15 mouse cellular contexts compared by ENCODE assay signal in the genomic region with DNA sequence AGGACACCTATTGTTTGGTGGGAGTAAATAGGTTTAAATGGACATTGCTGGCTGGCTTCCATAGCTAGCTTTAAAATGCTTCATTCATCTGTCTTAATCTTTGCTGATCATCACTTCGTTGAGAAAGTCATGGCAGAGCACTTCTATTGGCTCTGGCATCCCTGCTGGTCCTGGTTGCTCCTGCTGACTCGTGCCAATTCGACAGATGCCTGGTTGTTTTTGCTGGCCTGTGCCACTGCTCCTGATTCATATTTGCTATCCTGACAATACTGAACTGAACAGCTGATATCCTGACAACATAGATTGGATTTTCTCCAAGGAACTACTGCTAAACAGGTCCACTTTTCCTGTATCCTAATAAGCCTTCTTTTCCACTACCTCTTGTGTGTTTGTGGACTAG.
A peak's percentile ranks its signal among the peaks of the same experiment; 100 is the strongest.
DNase-seq lines count a peak whose midpoint lies in the region.
"Had no signal": no experiment of that assay in that cellular context is flagged by ENCODE, and none has a peak within 500 bp of the region (broad histone marks: within the 10 kb centered on the region; RNA-seq: fewer than 3 reads in every experiment).

No protein-coding gene starts in this region.

- DNase-seq in gastrocnemius, postnatal 25 days: peak; percentile 5
- no peak for DNase-seq in gastrocnemius, postnatal 36 days
- peak; percentile 85 for DNase-seq in cerebellum, adult 11 months
- DNase-seq in cerebellum, postnatal 36 days: peak; percentile 83 to 86
- peak; percentile 38 to 85 for DNase-seq in layer of hippocampus, postnatal 14 days (ENCODE audit: low spot score in 2 of 2)
- DNase-seq in liver: no peak
- no peak for DNase-seq in kidney, postnatal 14 days
- no peak for DNase-seq in gastrocnemius, postnatal 10 days
- DNase-seq: adrenal gland, postnatal 25 days; B cell, adult 2 months; gastrocnemius, postnatal 14 days; kidney, adult 8-10 months; lung, postnatal 36 days; right cerebral cortex, postnatal 25 days; thymus, adult 2 months had no signal

- intact Hi-C loops in gastrocnemius, postnatal 36 days (cut with DNase I): no loop called here

Comparison
In these comparisons a context has a peak if more than half of its experiments do, and no peak if none do; other contexts are left out.
1. DNase-seq: peak in gastrocnemius, postnatal 25 days (single experiment), cerebellum, adult 11 months (single experiment), cerebellum, postnatal 36 days (2 of 2) and layer of hippocampus, postnatal 14 days (2 of 2); none in gastrocnemius, postnatal 36 days (0 of 2), liver (single experiment), kidney, postnatal 14 days (single experiment) and gastrocnemius, postnatal 10 days (single experiment).